Mouse (Mus musculus) 3T3-L1 (cell line): ENCODE data around the gene Enah.

Experiments
- DNase-seq: peaks from one replicate; pipeline ENCODE4 v3.0.0-alpha.2; 2015; ENCODE audit warnings: low read depth, low spot score

The Enah gene

GRCm38 (mm10) chr1:182019926-182020801 lies at the start of gene Enah:
Gene Enah, minus strand, starts transcription at chr1:182019990.
- DNase-seq = no peak

GRCm38 (mm10) chr1:182068136-182068535 lies 48.3 kb upstream of the Enah start:
- DNase-seq = peak; percentile 91

GRCm38 (mm10) chr1:182066527-182067465 lies 47.0 kb upstream of the Enah start:
- DNase-seq = peak; percentile 80

- DNase-seq = no peak
These were observed 43.9 kb upstream of the Enah start for GRCm38 (mm10) chr1:182063716-182064115.

GRCm38 (mm10) chr1:182062801-182063200 lies 43.0 kb upstream of the Enah start:
- DNase-seq = no peak

- no peak for DNase-seq
These were observed 41.4 kb upstream of the Enah start for GRCm38 (mm10) chr1:182061203-182061602.

GRCm38 (mm10) chr1:182059806-182060205 lies 40.0 kb upstream of the Enah start:
- peak; percentile 79 for DNase-seq

- peak; percentile 97 for DNase-seq
These were observed 38.2 kb upstream of the Enah start for GRCm38 (mm10) chr1:182057998-182058397.

GRCm38 (mm10) chr1:182055122-182055521 lies 35.3 kb upstream of the Enah start:
- no peak for DNase-seq

GRCm38 (mm10) chr1:182054651-182055050 lies 34.9 kb upstream of the Enah start:
- no peak for DNase-seq

- peak; percentile 92 for DNase-seq
These were observed 33.2 kb upstream of the Enah start for GRCm38 (mm10) chr1:182052973-182053372.

- DNase-seq = no peak
These were observed 32.6 kb upstream of the Enah start for GRCm38 (mm10) chr1:182052385-182052784.

- no peak for DNase-seq
These were observed 30.0 kb upstream of the Enah start for GRCm38 (mm10) chr1:182049813-182050212.

- DNase-seq = no peak
These were observed 28.3 kb upstream of the Enah start for GRCm38 (mm10) chr1:182048101-182048500.

GRCm38 (mm10) chr1:182047016-182047690 lies 27.4 kb upstream of the Enah start:
- DNase-seq = peak; percentile 39

GRCm38 (mm10) chr1:182045208-182045607 lies 25.4 kb upstream of the Enah start:
- no peak for DNase-seq

GRCm38 (mm10) chr1:182040538-182040937 lies 20.7 kb upstream of the Enah start:
- no peak for DNase-seq

GRCm38 (mm10) chr1:182031757-182032156 lies 12.0 kb upstream of the Enah start:
- no peak for DNase-seq

- no peak for DNase-seq
These were observed 11.3 kb upstream of the Enah start for GRCm38 (mm10) chr1:182031066-182031465.

GRCm38 (mm10) chr1:182029989-182030649 lies 10.3 kb upstream of the Enah start:
- DNase-seq = no peak
